ENCODE assay signal across 14 mouse cellular contexts in the genomic region with DNA sequence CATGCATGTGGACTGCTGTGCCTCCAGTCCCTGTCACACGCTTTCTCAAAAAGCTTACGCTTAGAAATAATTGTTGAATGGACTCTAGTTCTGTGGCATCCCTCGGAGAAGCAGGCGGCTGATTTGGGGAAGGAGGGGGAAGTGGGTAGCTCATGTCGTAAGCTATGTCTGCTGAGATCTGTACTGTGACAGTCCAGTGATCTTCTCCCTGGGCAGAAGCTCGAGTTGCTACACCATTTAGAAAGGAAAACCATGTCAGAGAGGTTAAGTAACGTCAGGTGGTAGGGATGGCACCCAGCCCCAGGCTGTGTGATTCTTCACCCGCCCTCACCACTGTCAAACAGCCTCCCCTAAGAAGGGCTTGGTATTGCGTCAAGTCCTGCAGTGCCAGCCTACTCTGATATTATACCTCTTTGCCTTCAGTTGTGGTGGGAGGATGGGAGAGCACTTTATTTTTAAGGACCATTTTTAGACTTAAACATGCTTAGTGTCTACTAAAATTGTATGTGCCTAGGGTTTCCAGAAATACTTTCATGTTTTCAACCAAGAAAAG.
DNase-seq lines count a peak whose midpoint lies in the region; ATAC-seq and TF ChIP-seq lines count a peak whose summit lies in the region.
"Had no signal": no experiment of that assay in that cellular context is flagged by ENCODE, and none has a peak within 500 bp of the region (broad histone marks: within the 10 kb centered on the region; RNA-seq: fewer than 3 reads in every experiment).

No protein-coding gene starts in this region.

- H3K4me1 ChIP-seq in lung, postnatal 0 days (ENCODE audit: insufficient read depth, low read depth, low read length), result no peaks in the 10 kb centered on the region

- no peak for ATAC-seq in lung, postnatal 0 days
- ATAC-seq in monocyte, adult 5-6 weeks (replicated peaks; ENCODE audit: insufficient number of reproducible peaks, low FRiP score, low TSS enrichment, poor library complexity, severe bottlenecking), result peak; percentile 87

- TF ChIP-seq EP300 in lung, postnatal 0 days (IDR thresholded peaks at IDR 0.05), result no peak

- DNase-seq in cerebellum, adult 9-11 months, result peak; percentile 44
- DNase-seq in cerebellum, postnatal 36 days, result no peak
- DNase-seq in lung, postnatal 0 days (ENCODE audit: low spot score), result peak; percentile 21
- DNase-seq in lung, postnatal 14 days, result no peak
- peak; percentile 36 to 38 for DNase-seq in cerebellum, postnatal 14 days
- DNase-seq in adipocyte (ENCODE audit: low spot score), result no peak
- no peak for DNase-seq in urinary bladder, postnatal 10 days (ENCODE audit: low spot score)
- DNase-seq: adrenal gland, postnatal 36 days; embryo, embryonic 11 days; forebrain, postnatal 0 days had no signal

- H3K9ac ChIP-seq in lung, postnatal 0 days (replicated peaks; ENCODE audit: low read depth), result no peak overlapping the region
- H3K9ac ChIP-seq: forebrain, postnatal 0 days; heart, embryonic 13.5 days had no signal

- no peak overlapping the region for H3K4me2 ChIP-seq in lung, postnatal 0 days (replicated peaks; ENCODE audit: low read depth, low read length)
- H3K4me2 ChIP-seq: heart, embryonic 13.5 days had no signal

- H3K36me3 ChIP-seq in lung, postnatal 0 days (ENCODE audit: insufficient read depth, low read length), result no peaks in the 10 kb centered on the region
- H3K36me3 ChIP-seq: heart, embryonic 13.5 days had no signal

- no peak for TF ChIP-seq CTCF in lung, postnatal 0 days (IDR thresholded peaks at IDR 0.05)

- no peaks in the 10 kb centered on the region for H3K27me3 ChIP-seq in lung, postnatal 0 days (replicated peaks; ENCODE audit: insufficient read depth, low read length)
- H3K27me3 ChIP-seq: heart, embryonic 13.5 days had no signal

- no peaks in the 10 kb centered on the region for H3K9me3 ChIP-seq in lung, postnatal 0 days (ENCODE audit: low read length)
- H3K9me3 ChIP-seq: G1E; heart, embryonic 13.5 days had no signal

- no peak overlapping the region for H3K27ac ChIP-seq in lung, postnatal 0 days (ENCODE audit: low read length)
- H3K27ac ChIP-seq: heart, embryonic 13.5 days; kidney, postnatal 0 days had no signal

- no peak overlapping the region for H3K4me3 ChIP-seq in lung, postnatal 0 days (ENCODE audit: low read depth, low read length)
- H3K4me3 ChIP-seq: heart, embryonic 13.5 days had no signal

- WGBS in lung, postnatal 0 days, result 76% methylated on average over 9 of the region's 9 CpGs

Comparison
In these comparisons a context has a peak if more than half of its experiments do, and no peak if none do; other contexts are left out.
1. DNase-seq: peak in cerebellum, adult 9-11 months (single experiment), lung, postnatal 0 days (single experiment) and cerebellum, postnatal 14 days (2 of 2); none in cerebellum, postnatal 36 days (0 of 2), lung, postnatal 14 days (single experiment), adipocyte (single experiment) and urinary bladder, postnatal 10 days (single experiment).